Mouse (Mus musculus) embryonic facial prominence, embryonic 11.5 days (tissue): ENCODE data around the gene 1700012B07Rik. TPM values are rescaled to one million over a fixed set of nuclear protein-coding genes. Genes with fewer than 3 reads are reported as not detected.

ENCODE experiments used
- ATAC-seq: fragments of 200-750 bp; cut with Nextera tagmentation; replicated peaks from 2 replicates; pipeline ENCODE4 v1.8.0; 2017; ENCODE audit warnings: low read depth; ENCODE audit not compliant: insufficient number of reproducible peaks, low FRiP score, low TSS enrichment
- DNase-seq: peaks from one replicate; pipeline ENCODE4 v3.0.0-alpha.2; 2015; ENCODE audit warnings: low spot score
- H3K27ac ChIP-seq: fragments of 300-500 bp; sonication (generic); replicated peaks from 2 replicates; pipeline ENCODE4 v1.5.1; 2014; ENCODE audit warnings: mild to moderate bottlenecking, low read depth, low read length, control low read depth
- H3K27me3 ChIP-seq: fragments of 300-500 bp; sonication (generic); 2 replicates; pipeline ENCODE4 v1.6.1; 2014; ENCODE audit warnings: mild to moderate bottlenecking, low read length, moderate library complexity, mixed read lengths; ENCODE audit not compliant: control insufficient read depth, insufficient read depth
- H3K36me3 ChIP-seq: fragments of 300-500 bp; sonication (generic); replicated peaks from 2 replicates; pipeline ENCODE4 v1.6.1; 2014; ENCODE audit warnings: low read depth, mild to moderate bottlenecking, low read length, moderate library complexity, mixed read lengths; ENCODE audit not compliant: control insufficient read depth, insufficient read depth
- H3K4me1 ChIP-seq: fragments of 300-500 bp; sonication (generic); 2 replicates; pipeline ENCODE4 v1.6.1; 2014; ENCODE audit warnings: low read length, mixed read lengths; ENCODE audit not compliant: control insufficient read depth, insufficient read depth
- H3K4me2 ChIP-seq: fragments of 300-500 bp; sonication (generic); 2 replicates; pipeline ENCODE4 v1.6.1; 2014; ENCODE audit warnings: low read depth, mild to moderate bottlenecking, control low read depth, low read length, moderate library complexity
- H3K4me3 ChIP-seq: fragments of 300-500 bp; sonication (generic); 2 replicates; pipeline ENCODE4 v1.5.1; 2014; ENCODE audit warnings: low read depth, low read length, control low read depth
- H3K9ac ChIP-seq: fragments of 300-500 bp; sonication (generic); replicated peaks from 2 replicates; pipeline ENCODE4 v1.6.1; 2014; ENCODE audit warnings: mild to moderate bottlenecking, control low read depth, low read length
- H3K9me3 ChIP-seq: fragments of 300-500 bp; sonication (generic); replicated peaks from 2 replicates; pipeline ENCODE4 v1.6.1; 2016; ENCODE audit warnings: mild to moderate bottlenecking, low read length, inconsistent platforms, mixed read lengths; ENCODE audit not compliant: control insufficient read depth
- WGBS: fragments of 180-500 bp; shearing (Covaris S2); extraction: QIAGEN DNeasy Blood & Tissue Kit; methylation state at CpG from one replicate; pipeline ENCODE4 v1.1.7; 2014; 5-methylcytosine and 5-hydroxymethylcytosine counted together
- polyA plus RNA-seq: library from polyadenylated mRNA; unstranded; fragments of >200 nt; fragmentation: Nextera tagmentation; extraction: Ambion mirVana; gene quantifications from 2 replicates; pipeline ENCODE4 v1.2.1, GENCODE M21; 2014

Gene 1700012B07Rik
- polyA plus RNA-seq, 1 experiment from 2014 or later, result not detected

GRCm38 (mm10) chr11:109795536-109795935 lies 32.3 kb downstream of the 1700012B07Rik start:
- Histone ChIP-seq H3K4me3 (no peak overlapping the region), H3K4me1 (no peaks in the 10 kb centered on the region), H3K9me3 (no peaks in the 10 kb centered on the region), H3K27ac (no peak overlapping the region), H3K9ac (no peak overlapping the region), H3K36me3 (no peaks in the 10 kb centered on the region), H3K27me3 (no peaks in the 10 kb centered on the region), H3K4me2 (no peak overlapping the region)
- no peak for ATAC-seq
- DNase-seq, result no peak
- WGBS, result 87% methylated on average over 2 of the region's 2 CpGs

DNA sequence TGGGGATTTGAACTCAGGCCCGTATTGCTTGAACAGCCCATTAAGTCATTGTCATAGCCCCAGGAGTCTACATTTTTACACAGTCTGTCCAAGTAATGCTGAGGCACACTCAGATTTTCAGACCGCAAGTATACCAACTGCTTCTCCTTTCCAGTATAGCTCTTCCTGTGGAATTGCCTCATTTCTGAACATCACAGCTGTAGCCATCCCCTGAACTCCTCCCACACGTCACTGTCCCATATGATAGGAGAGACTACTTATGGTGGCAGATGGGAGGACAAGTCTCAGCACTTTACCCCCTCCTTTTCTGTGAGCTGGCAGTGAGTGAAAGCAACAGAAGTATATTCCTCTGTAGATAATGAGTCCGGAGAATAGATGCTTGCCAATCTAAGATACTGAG lies 34.3 kb downstream of the 1700012B07Rik start:
- Histone ChIP-seq H3K9ac (no peak overlapping the region), H3K36me3 (no peaks in the 10 kb centered on the region), H3K4me2 (no peak overlapping the region), H3K27ac (no peak overlapping the region), H3K9me3 (no peaks in the 10 kb centered on the region), H3K4me1 (no peaks in the 10 kb centered on the region), H3K27me3 (no peaks in the 10 kb centered on the region), H3K4me3 (no peak overlapping the region)
- ATAC-seq (no peak), DNase-seq (no peak)
- WGBS, result 90% methylated on average over 4 of the region's 4 CpGs

DNA sequence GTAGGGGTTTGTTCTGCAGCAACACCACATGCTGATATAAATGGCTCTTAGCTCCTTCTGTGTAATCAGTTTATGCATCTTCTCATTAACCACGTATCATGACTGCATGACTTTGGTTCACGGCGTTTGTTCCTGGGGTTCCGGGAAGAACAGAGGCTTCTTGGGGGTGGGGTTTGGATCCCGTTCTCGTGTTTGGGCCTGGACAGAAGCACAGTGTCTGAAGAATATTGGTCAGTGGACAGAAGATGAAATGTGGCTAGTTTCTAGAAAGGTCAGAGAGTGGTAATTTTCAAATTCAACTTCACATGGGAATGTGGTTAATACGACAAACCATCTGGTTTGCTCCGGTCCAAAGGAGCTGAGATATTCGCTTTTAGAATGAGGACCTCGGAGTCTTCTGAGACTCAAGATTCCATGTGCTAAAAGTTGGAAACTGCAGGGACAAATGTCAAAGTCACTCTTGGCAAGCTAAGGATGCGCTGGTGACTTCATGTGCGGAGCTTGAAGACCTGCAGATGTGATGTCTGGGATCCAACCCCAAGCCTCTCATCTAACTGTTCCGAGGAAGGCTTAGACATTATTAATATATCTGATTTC lies 35.3 kb downstream of the 1700012B07Rik start:
- Histone ChIP-seq H3K36me3 (no peaks in the 10 kb centered on the region), H3K9me3 (no peaks in the 10 kb centered on the region), H3K4me1 (no peaks in the 10 kb centered on the region), H3K4me2 (no peak overlapping the region), H3K27ac (no peak overlapping the region), H3K9ac (no peak overlapping the region), H3K4me3 (no peak overlapping the region), H3K27me3 (no peaks in the 10 kb centered on the region)
- ATAC-seq, result no peak
- 92% methylated on average over 13 of the region's 13 CpGs for WGBS
- DNase-seq, result no peak

DNA sequence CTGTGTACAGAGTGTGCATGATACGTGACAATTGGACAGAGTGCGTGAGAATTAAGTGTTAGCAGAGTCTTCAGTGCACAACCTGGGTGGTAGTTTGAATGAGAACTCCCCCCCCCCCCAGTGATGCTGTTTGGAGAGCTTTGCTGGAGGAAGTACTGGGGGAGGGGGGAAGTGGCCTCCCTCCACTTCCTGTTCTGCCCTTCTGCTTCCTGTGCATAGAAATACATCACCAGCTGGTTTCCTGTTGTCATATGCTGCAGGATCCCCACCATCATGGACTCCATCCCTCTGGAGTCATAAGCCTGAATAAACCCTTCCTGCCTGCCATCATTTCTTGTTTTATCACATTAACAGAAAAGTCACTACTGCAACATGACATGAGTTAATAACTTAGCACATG lies 35.9 kb downstream of the 1700012B07Rik start:
- Histone ChIP-seq H3K4me2 (no peak overlapping the region), H3K27ac (no peak overlapping the region), H3K9ac (no peak overlapping the region), H3K27me3 (no peaks in the 10 kb centered on the region), H3K4me1 (no peaks in the 10 kb centered on the region), H3K36me3 (no peaks in the 10 kb centered on the region), H3K9me3 (no peaks in the 10 kb centered on the region), H3K4me3 (no peak overlapping the region)
- WGBS, result 95% methylated on average over 2 of the region's 2 CpGs
- ATAC-seq, result no peak
- no peak for DNase-seq

DNA sequence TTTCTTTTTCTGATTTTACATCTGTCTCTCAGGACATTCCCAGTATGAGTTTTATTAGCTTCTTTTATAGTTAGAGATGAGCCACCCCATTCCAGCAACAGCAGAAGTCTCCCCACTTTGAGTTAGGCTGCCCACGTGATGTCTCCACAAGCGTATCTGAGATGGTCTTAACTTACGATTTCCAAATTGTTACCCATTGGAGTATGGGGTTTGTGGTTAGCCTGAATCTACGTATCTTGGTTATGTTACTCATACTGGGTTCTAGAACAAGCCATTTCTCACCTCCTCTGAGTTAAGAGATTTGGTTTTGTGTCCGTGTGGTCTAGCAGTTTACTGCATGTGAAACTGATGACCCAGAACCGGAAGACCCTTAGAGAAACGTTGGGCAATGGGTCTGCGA lies 37.6 kb downstream of the 1700012B07Rik start:
- H3K9me3 ChIP-seq, result no peaks in the 10 kb centered on the region
- H3K36me3 ChIP-seq, result no peaks in the 10 kb centered on the region
- H3K4me1 ChIP-seq, result no peaks in the 10 kb centered on the region
- H3K27me3 ChIP-seq, result no peaks in the 10 kb centered on the region
- H3K4me3 ChIP-seq, result no peak overlapping the region
- DNase-seq (no peak), ATAC-seq (no peak)
- no peak overlapping the region for H3K27ac ChIP-seq
- WGBS, result 88% methylated on average over 8 of the region's 8 CpGs
- no peak overlapping the region for H3K4me2 ChIP-seq
- H3K9ac ChIP-seq, result no peak overlapping the region

DNA sequence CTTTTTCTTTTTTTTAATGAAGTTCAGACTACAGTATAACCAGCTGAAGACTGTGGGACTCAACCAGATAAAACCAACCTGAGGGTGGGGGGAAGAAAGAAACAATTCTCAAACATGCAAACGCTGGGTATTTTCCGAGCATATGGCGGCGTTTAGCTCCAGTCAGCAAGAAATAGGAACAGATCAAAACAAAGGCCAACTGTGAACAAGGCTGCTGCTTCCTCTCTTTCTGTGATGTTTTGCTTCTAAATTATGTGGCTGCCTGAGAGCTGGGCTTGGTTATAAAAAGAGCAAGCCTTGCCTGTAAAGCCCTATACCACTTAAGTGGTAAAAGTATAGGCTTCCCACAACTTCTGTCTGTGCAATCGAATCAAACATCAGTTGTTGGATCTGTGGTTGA lies 42.5 kb downstream of the 1700012B07Rik start:
- Histone ChIP-seq H3K4me1 (no peaks in the 10 kb centered on the region), H3K9ac (no peak overlapping the region), H3K27ac (no peak overlapping the region), H3K4me2 (no peak overlapping the region), H3K4me3 (no peak overlapping the region), H3K9me3 (no peaks in the 10 kb centered on the region), H3K36me3 (no peaks in the 10 kb centered on the region), H3K27me3 (no peaks in the 10 kb centered on the region)
- WGBS, result 69% methylated on average over 5 of the region's 5 CpGs
- no peak for ATAC-seq
- DNase-seq, result peak; percentile 9

- H3K27me3 ChIP-seq, result no peaks in the 10 kb centered on the region
- H3K9me3 ChIP-seq, result no peaks in the 10 kb centered on the region
- no peak overlapping the region for H3K9ac ChIP-seq
- H3K4me3 ChIP-seq, result no peak overlapping the region
- H3K27ac ChIP-seq, result no peak overlapping the region
- 75% methylated on average over 1 of the region's 1 CpGs for WGBS
- no peak for ATAC-seq
- no peak for DNase-seq
- no peak overlapping the region for H3K4me2 ChIP-seq
- H3K36me3 ChIP-seq, result no peaks in the 10 kb centered on the region
- no peaks in the 10 kb centered on the region; the same call in 1 of the 2 replicates for H3K4me1 ChIP-seq
Measured at GRCm38 (mm10) chr11:109771381-109771780, 56.5 kb downstream of the 1700012B07Rik start.

- Histone ChIP-seq H3K27ac (no peak overlapping the region), H3K4me3 (no peak overlapping the region), H3K4me1 (no peaks in the 10 kb centered on the region; the same call in 1 of the 2 replicates), H3K27me3 (no peaks in the 10 kb centered on the region), H3K9ac (no peak overlapping the region), H3K4me2 (no peak overlapping the region), H3K9me3 (no peaks in the 10 kb centered on the region), H3K36me3 (no peaks in the 10 kb centered on the region)
- WGBS, result 60% methylated on average over 14 of the region's 14 CpGs
- DNase-seq (peak; percentile 1), ATAC-seq (no peak)
Measured at GRCm38 (mm10) chr11:109770185-109770584, 57.7 kb downstream of the 1700012B07Rik start.
